Mouse (Mus musculus): ENCODE measurements around the gene Pgm2. TPM values are rescaled to one million over a fixed set of nuclear protein-coding genes. Genes with fewer than 3 reads are reported as not detected.

Gene Pgm2
- polyA plus RNA-seq (2015; fragmentation: Nextera tagmentation; extraction: Ambion mirVana), result 25.4 and 31.1 TPM in 2 replicates

DNA sequence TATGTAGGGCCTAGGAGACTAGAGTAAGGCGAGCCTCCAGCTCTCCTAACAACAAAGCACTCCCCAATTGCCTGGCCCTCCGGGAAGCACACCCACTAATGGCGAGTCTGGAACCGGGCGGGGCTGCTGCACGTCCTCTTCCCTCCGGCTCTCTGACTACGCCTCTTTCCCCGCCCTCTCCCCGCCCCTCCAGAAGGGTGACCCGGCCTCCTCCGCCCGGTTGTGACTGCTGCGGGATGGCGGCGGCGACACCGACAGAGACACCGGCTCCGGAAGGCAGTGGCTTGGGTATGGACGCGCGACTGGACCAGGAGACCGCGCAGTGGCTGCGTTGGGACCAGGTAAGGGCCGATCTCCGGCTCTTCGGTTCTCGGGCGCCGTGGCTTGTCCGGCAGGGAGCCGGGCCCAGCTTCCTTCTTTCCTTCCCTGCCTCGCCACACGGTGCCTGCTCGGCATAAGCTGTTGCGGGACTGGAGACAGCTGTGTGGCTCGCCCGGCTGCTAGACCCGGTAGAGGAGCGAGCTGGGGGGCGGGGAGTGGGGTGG lies at the start of gene Pgm2:
Pgm2 (plus strand) TSS at position 203 of the 545 bp plus-strand sequence.
- Histone ChIP-seq H3K9me3 (replicated peaks) (no peaks in the 10 kb centered on the region), H3K4me1 (replicated peaks) (peaks cover 43% of the 10 kb centered on the region), H3K27ac (peak within 1 kb of the TSS; percentile 58), H3K4me3 (replicated peaks) (peak within 1 kb of the TSS; percentile 76), H3K27me3 (no peaks in the 10 kb centered on the region), H3K9ac (peak within 1 kb of the TSS; percentile 84), H3K4me2 (peak within 1 kb of the TSS; percentile 86), H3K36me3 (peaks cover 8% of the 10 kb centered on the region)
- ATAC-seq (ENCODE audit: low read depth) (peak; percentile 96), DNase-seq (peak; percentile 81)
- WGBS (ENCODE audit: insufficient replicate concordance), result under 1% methylated on average over 43 of the region's 43 CpGs

DNA sequence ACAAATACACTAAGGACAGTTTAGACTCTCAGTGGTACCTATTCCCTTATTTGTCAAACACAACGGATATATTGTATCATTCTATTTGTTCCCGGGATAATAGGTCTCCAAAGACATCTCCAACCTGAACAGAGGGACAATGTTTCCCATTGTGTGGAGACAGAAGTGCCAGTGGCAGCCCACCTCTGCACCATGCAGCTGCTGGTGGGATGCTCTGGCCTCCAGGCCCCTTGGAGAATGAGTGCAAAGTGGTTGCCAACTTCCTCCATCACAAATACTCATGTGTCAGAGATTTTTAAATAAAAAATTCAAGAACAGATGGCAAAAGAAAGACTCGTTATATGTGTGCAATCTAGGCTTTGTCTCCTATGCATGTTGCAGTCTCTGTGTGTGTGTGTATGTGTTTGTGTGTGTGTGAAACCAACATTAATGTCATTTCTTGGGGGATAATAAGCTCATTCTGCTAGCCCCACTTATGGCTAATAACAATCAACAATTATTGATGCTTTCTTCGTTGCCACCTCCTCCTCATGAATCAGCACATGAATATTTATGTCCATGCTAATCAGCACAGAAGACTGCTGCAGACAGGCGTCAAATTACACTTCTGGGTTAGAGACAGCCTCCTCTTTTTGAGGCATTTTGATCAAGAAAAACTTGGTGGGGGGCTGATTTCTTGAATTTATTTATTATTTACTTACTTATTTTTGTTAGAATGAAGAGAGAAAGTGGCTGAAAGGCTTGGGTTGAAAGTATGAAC lies 48.9 kb upstream of the Pgm2 start:
- H3K27ac ChIP-seq, result no peak overlapping the region
- H3K9ac ChIP-seq, result no peak overlapping the region
- H3K4me1 ChIP-seq (replicated peaks), result no peaks in the 10 kb centered on the region
- 51% methylated on average over 5 of the region's 5 CpGs for WGBS (ENCODE audit: insufficient replicate concordance)
- H3K4me3 ChIP-seq (replicated peaks), result no peak overlapping the region
- H3K4me2 ChIP-seq, result no peak overlapping the region
- H3K9me3 ChIP-seq (replicated peaks), result no peaks in the 10 kb centered on the region
- H3K27me3 ChIP-seq, result no peaks in the 10 kb centered on the region
- ATAC-seq (ENCODE audit: low read depth) (no peak), DNase-seq (no peak)
- H3K36me3 ChIP-seq, result no peaks in the 10 kb centered on the region

DNA sequence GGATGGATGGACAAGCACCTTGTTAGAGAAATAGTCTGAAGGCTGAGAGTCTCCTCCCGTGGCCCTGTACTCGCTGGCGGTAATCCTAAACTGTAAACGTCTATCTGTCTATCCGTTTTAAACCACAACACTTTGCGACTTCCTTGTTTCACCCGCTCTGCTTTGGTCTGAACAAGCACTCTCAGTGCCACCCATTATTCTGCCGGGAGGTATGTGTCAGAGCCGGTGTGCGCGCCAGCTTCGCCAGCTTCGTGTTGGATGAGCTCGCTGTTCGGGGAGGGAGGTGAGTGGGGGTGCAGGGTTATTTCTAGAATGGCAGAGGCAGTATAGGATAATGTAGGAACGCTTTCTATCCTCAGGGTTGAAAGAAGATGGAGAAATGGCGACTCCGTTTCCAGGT lies 48.0 kb upstream of the Pgm2 start:
- Histone ChIP-seq H3K4me1 (replicated peaks) (no peaks in the 10 kb centered on the region), H3K27me3 (no peaks in the 10 kb centered on the region), H3K9me3 (replicated peaks) (no peaks in the 10 kb centered on the region), H3K36me3 (no peaks in the 10 kb centered on the region), H3K27ac (no peak overlapping the region), H3K4me2 (no peak overlapping the region), H3K4me3 (replicated peaks) (no peak overlapping the region), H3K9ac (no peak overlapping the region)
- 53% methylated on average over 18 of the region's 18 CpGs for WGBS (ENCODE audit: insufficient replicate concordance)
- DNase-seq, result no peak
- ATAC-seq (ENCODE audit: low read depth), result no peak

DNA sequence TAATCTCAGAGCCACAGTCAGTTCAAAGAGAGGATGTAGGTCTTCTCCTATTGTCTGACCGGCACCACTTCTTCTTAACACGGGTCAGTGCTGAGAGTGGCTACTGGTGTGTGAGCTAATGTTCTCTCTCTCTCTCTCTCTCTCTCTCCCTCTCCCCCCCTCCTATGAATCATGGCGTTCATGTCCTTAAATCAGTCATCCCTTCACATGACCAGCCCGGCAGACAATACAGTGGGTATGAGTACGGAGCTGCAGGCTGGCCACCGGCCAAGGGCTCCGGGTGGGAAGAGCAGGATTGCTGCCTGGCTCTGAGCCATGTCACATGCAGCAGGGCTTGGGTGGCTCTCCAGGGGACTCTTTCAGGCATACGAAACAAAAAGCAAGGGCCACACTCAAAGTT lies 47.2 kb upstream of the Pgm2 start:
- H3K4me3 ChIP-seq (replicated peaks), result no peak overlapping the region
- no peak for ATAC-seq (ENCODE audit: low read depth)
- H3K9me3 ChIP-seq (replicated peaks), result no peaks in the 10 kb centered on the region
- H3K4me1 ChIP-seq (replicated peaks), result no peaks in the 10 kb centered on the region
- 62% methylated on average over 8 of the region's 8 CpGs for WGBS (ENCODE audit: insufficient replicate concordance)
- H3K27ac ChIP-seq, result no peak overlapping the region
- no peak for DNase-seq
- H3K27me3 ChIP-seq, result no peaks in the 10 kb centered on the region
- no peaks in the 10 kb centered on the region for H3K36me3 ChIP-seq
- no peak overlapping the region for H3K4me2 ChIP-seq
- H3K9ac ChIP-seq, result no peak overlapping the region

DNA sequence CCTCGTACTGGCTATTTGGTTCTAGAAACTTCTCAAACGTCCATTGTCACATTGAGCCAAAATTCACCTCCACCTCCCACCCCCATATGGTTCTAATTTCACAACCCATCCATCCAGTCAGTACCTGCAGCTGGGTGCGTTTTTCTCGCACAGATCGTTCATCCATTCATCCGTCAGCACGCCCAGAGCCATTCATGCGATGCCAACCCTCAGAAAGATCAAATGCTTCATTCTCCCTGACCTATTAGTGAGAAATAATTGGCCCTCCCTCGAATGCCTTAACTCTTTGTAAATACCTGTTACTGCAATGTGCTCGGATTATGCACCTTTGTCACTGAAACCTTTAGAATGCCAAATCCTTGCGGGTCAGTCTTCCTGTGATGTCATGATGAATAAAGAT lies 45.8 kb upstream of the Pgm2 start:
- Histone ChIP-seq H3K27ac (no peak overlapping the region), H3K27me3 (no peaks in the 10 kb centered on the region), H3K4me1 (replicated peaks) (no peaks in the 10 kb centered on the region), H3K4me2 (no peak overlapping the region), H3K9me3 (replicated peaks) (no peaks in the 10 kb centered on the region), H3K9ac (no peak overlapping the region), H3K4me3 (replicated peaks) (no peak overlapping the region), H3K36me3 (no peaks in the 10 kb centered on the region)
- no peak for DNase-seq
- no peak for ATAC-seq (ENCODE audit: low read depth)
- WGBS (ENCODE audit: insufficient replicate concordance), result 68% methylated on average over 11 of the region's 11 CpGs

GRCm38 (mm10) chr5:64047921-64048320 lies 44.8 kb upstream of the Pgm2 start:
- H3K36me3 ChIP-seq, result no peaks in the 10 kb centered on the region
- no peak overlapping the region for H3K9ac ChIP-seq
- no peaks in the 10 kb centered on the region for H3K9me3 ChIP-seq (replicated peaks)
- H3K4me1 ChIP-seq (replicated peaks), result no peaks in the 10 kb centered on the region
- H3K4me3 ChIP-seq (replicated peaks), result no peak overlapping the region
- 51% methylated on average over 6 of the region's 6 CpGs for WGBS (ENCODE audit: insufficient replicate concordance)
- H3K4me2 ChIP-seq, result no peak overlapping the region
- no peak overlapping the region for H3K27ac ChIP-seq
- DNase-seq (no peak), ATAC-seq (ENCODE audit: low read depth) (no peak)
- H3K27me3 ChIP-seq, result no peaks in the 10 kb centered on the region

- DNase-seq (no peak), ATAC-seq (ENCODE audit: low read depth) (no peak)
- Histone ChIP-seq H3K4me3 (replicated peaks) (no peak overlapping the region), H3K36me3 (no peaks in the 10 kb centered on the region), H3K9me3 (replicated peaks) (no peaks in the 10 kb centered on the region), H3K4me2 (no peak overlapping the region), H3K27ac (no peak overlapping the region), H3K9ac (no peak overlapping the region), H3K4me1 (replicated peaks) (no peaks in the 10 kb centered on the region), H3K27me3 (no peaks in the 10 kb centered on the region)
- 36% methylated on average over 3 of the region's 3 CpGs for WGBS (ENCODE audit: insufficient replicate concordance)
Measured at GRCm38 (mm10) chr5:64048605-64049004, 44.1 kb upstream of the Pgm2 start.

DNA sequence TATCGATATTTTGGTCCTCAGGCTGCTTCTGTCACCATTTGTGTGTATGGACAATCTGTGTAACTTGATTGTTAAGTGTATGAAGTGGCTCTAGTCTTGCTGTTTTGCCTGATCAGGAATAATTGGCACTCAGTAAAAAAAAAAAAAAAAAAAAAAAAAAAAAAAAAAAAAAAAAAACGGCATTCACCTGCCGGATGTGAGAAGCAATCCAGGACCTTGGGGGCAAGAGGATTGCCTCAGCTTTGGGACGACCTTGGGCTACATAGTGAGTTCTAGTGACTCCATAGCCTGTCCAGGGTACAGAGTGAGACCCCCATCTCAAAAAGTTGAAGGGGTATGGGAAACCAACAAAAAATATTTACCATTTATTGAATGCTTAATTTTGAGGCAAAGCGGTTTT lies 43.5 kb upstream of the Pgm2 start:
- H3K27ac ChIP-seq, result no peak overlapping the region
- 69% methylated on average over 5 of the region's 5 CpGs for WGBS (ENCODE audit: insufficient replicate concordance)
- no peaks in the 10 kb centered on the region for H3K4me1 ChIP-seq (replicated peaks)
- H3K4me2 ChIP-seq, result no peak overlapping the region
- no peaks in the 10 kb centered on the region for H3K27me3 ChIP-seq
- no peak overlapping the region for H3K9ac ChIP-seq
- H3K36me3 ChIP-seq, result no peaks in the 10 kb centered on the region
- no peaks in the 10 kb centered on the region for H3K9me3 ChIP-seq (replicated peaks)
- DNase-seq, result no peak
- ATAC-seq (ENCODE audit: low read depth), result no peak
- no peak overlapping the region for H3K4me3 ChIP-seq (replicated peaks)

DNA sequence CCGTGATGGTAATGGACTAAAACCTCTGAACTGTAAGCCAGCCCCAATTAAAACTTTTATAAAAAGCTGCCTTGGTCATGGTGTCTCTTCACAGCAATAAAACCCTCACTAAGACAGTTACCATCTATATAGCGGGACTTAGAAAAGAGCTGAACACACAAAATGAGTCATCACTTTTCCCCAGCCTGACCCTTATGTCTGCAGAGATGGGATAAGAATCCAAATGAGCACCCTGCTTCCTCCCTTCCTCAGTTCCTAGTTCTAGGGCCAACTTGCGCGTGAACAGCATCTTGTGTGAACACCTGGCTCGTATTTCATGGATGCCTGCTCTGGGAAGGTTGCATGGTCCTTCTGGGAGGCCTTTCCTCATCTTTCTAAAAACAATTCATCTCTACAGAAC lies 39.7 kb upstream of the Pgm2 start:
- H3K9me3 ChIP-seq (replicated peaks), result no peaks in the 10 kb centered on the region
- DNase-seq (no peak), ATAC-seq (ENCODE audit: low read depth) (no peak)
- H3K4me1 ChIP-seq (replicated peaks), result no peaks in the 10 kb centered on the region
- H3K4me2 ChIP-seq, result no peak overlapping the region
- no peak overlapping the region for H3K4me3 ChIP-seq (replicated peaks)
- no peaks in the 10 kb centered on the region for H3K27me3 ChIP-seq
- 68% methylated on average over 5 of the region's 5 CpGs for WGBS (ENCODE audit: insufficient replicate concordance)
- no peak overlapping the region for H3K9ac ChIP-seq
- no peak overlapping the region for H3K27ac ChIP-seq
- no peaks in the 10 kb centered on the region for H3K36me3 ChIP-seq

DNA sequence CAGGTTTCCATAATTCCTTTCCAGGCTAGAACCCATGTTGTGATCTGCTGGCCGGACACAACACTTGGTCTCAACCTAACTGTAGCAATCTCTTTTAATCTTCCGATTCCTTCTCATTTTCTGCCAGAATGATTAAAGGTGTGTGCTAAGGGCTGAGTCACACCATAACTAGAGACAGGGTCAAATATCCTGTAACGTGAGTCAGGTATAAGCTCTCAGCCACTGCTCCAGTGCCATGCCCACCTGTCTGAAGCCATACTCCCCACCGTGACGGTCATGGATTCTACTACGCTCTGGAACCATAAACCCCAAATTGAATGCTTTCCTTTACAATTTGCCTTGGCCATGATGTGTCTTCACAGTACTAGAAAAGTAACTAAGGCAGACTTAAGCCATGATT lies 36.5 kb upstream of the Pgm2 start:
- Histone ChIP-seq H3K9ac (no peak overlapping the region), H3K27ac (no peak overlapping the region), H3K4me2 (no peak overlapping the region), H3K9me3 (replicated peaks) (no peaks in the 10 kb centered on the region), H3K36me3 (no peaks in the 10 kb centered on the region), H3K27me3 (no peaks in the 10 kb centered on the region), H3K4me3 (replicated peaks) (no peak overlapping the region), H3K4me1 (replicated peaks) (no peaks in the 10 kb centered on the region)
- ATAC-seq (ENCODE audit: low read depth) (no peak), DNase-seq (no peak)
- 73% methylated on average over 6 of the region's 6 CpGs for WGBS (ENCODE audit: insufficient replicate concordance)

GRCm38 (mm10) chr5:64060881-64061280 lies 31.9 kb upstream of the Pgm2 start:
- Histone ChIP-seq H3K36me3 (no peaks in the 10 kb centered on the region), H3K9me3 (replicated peaks) (no peaks in the 10 kb centered on the region), H3K4me3 (replicated peaks) (no peak overlapping the region), H3K4me2 (no peak overlapping the region), H3K4me1 (replicated peaks) (no peaks in the 10 kb centered on the region), H3K9ac (no peak overlapping the region), H3K27ac (no peak overlapping the region), H3K27me3 (no peaks in the 10 kb centered on the region)
- ATAC-seq (ENCODE audit: low read depth), result no peak
- no peak for DNase-seq
- 85% methylated on average over 8 of the region's 8 CpGs for WGBS (ENCODE audit: insufficient replicate concordance)

- Histone ChIP-seq H3K36me3 (no peaks in the 10 kb centered on the region), H3K27me3 (no peaks in the 10 kb centered on the region), H3K4me1 (replicated peaks) (no peaks in the 10 kb centered on the region), H3K4me2 (no peak overlapping the region), H3K9me3 (replicated peaks) (no peaks in the 10 kb centered on the region), H3K9ac (no peak overlapping the region), H3K4me3 (replicated peaks) (no peak overlapping the region), H3K27ac (no peak overlapping the region)
- 65% methylated on average over 7 of the region's 7 CpGs for WGBS (ENCODE audit: insufficient replicate concordance)
- DNase-seq, result no peak
- no peak for ATAC-seq (ENCODE audit: low read depth)
Measured at GRCm38 (mm10) chr5:64061643-64062042, 31.1 kb upstream of the Pgm2 start.
